Comparison of ENCODE assay signal across 8 mouse cellular contexts in genomic region chr4:95160912-95161669, GRCm38 (mm10).
DNase-seq lines count a peak whose midpoint lies in the region; ATAC-seq lines count a peak whose summit lies in the region.

No protein-coding gene starts in this region.

- 0 out of 2 replicates have a peak, but pooled peaks cover 3% of the 10 kb centered on the region for H3K4me1 ChIP-seq in hindbrain, embryonic 12.5 days

- no peaks in the 10 kb centered on the region; the same call in 1 of the 2 replicates for H3K27me3 ChIP-seq in hindbrain, embryonic 12.5 days

- 1% methylated on average over 49 of the region's 53 CpGs for WGBS in hindbrain, embryonic 12.5 days

- H3K36me3 ChIP-seq in hindbrain, embryonic 12.5 days: no peaks in the 10 kb centered on the region

- peak overlapping the region; percentile 55 for H3K4me3 ChIP-seq in hindbrain, embryonic 12.5 days

- peak; percentile 96 for ATAC-seq in hindbrain, embryonic 12.5 days (ENCODE audit: low FRiP score)

- H3K9me3 ChIP-seq in hindbrain, embryonic 12.5 days (replicated peaks): no peaks in the 10 kb centered on the region

- peak overlapping the region; percentile 72 for H3K4me2 ChIP-seq in hindbrain, embryonic 12.5 days (replicated peaks)

- peak overlapping the region; percentile 78 for H3K9ac ChIP-seq in hindbrain, embryonic 12.5 days

- peak; percentile 97 for DNase-seq in NIH3T3 (ENCODE audit: low read depth)
- DNase-seq in cerebellum, postnatal 14 days: peak; percentile 76 to 82
- peak; percentile 76 to 78 for DNase-seq in frontal cortex, postnatal 10 days (ENCODE audit: low spot score in 2 of 2)
- peak; percentile 80 to 83 for DNase-seq in layer of hippocampus, postnatal 14 days (ENCODE audit: low spot score in 2 of 2)
- peak; percentile 96 for DNase-seq in lung, postnatal 10 days
- DNase-seq in ovary, postnatal 14 days (ENCODE audit: low spot score): peak; percentile 79
- peak; percentile 79 to 81 for DNase-seq in thymus, postnatal 10 days (ENCODE audit: low spot score in 2 of 2)

- peak overlapping the region; percentile 85 for H3K27ac ChIP-seq in hindbrain, embryonic 12.5 days

Comparison
In these comparisons a context has a peak if more than half of its experiments do, and no peak if none do; other contexts are left out.
1. Peak in every context shown above with its lines: DNase-seq, ATAC-seq, H3K4me3 ChIP-seq and H3K27ac ChIP-seq.